Mouse (Mus musculus): ENCODE results near the gene Olfr859. TPM values are rescaled to one million over a fixed set of nuclear protein-coding genes. Genes with fewer than 3 reads are reported as not detected.
"Not testable (repeated sequence)": the region's sequence is repeated elsewhere in the genome, so short reads cannot be mapped to it uniquely, and the experiment has no call there.

Gene Olfr859
- total RNA-seq (2021): not detected
- long read RNA-seq, experiment 1: 0 reads
- long read RNA-seq, experiment 2: 0 reads

GRCm38 (mm10) chr9:19804606-19805005, at the start of gene Olfr859:
Gene Olfr859 (plus strand): TSS chr9:19804906.
- not testable (repeated sequence) for DNase-seq (ENCODE audit: low spot score in 2 of 2)

GRCm38 (mm10) chr9:19769136-19769535, 35.6 kb upstream of the Olfr859 start:
- DNase-seq (ENCODE audit: low spot score in 2 of 2): no peak

- DNase-seq (ENCODE audit: low spot score in 2 of 2): no peak
Observed at GRCm38 (mm10) chr9:19769701-19770100, 35.0 kb upstream of the Olfr859 start.

- DNase-seq (ENCODE audit: low spot score in 2 of 2): no peak
Observed at GRCm38 (mm10) chr9:19779983-19780382, 24.7 kb upstream of the Olfr859 start, which contains the start of gene Olfr58. Gene Olfr58 (plus strand): TSS chr9:19780283.

GRCm38 (mm10) chr9:19803000-19803399, 1.7 kb upstream of the Olfr859 start:
- DNase-seq (ENCODE audit: low spot score in 2 of 2): no peak

GRCm38 (mm10) chr9:19849647-19850046, 44.9 kb downstream of the Olfr859 start, which contains the start of gene Olfr860:
Gene Olfr860 (minus strand): TSS chr9:19849747.
- no peak for DNase-seq (ENCODE audit: low spot score in 2 of 2)

Other genes with a start within 250 kb of the Olfr859 start
- gene Olfr854, start 237.5 kb upstream of the Olfr859 start, total RNA-seq (2021): not detected
- not detected for gene Olfr855, start 222.3 kb upstream of the Olfr859 start, total RNA-seq (2021)
- gene Zfp317, start 182.8 kb upstream of the Olfr859 start, total RNA-seq (2021): 10 to 100 TPM; 21.8 to 22.7 TPM
- not detected for gene Olfr857, start 95.5 kb upstream of the Olfr859 start, total RNA-seq (2021)
- gene Olfr58, start 24.6 kb upstream of the Olfr859 start, total RNA-seq (2021): not detected
- not detected for gene Olfr860, start 44.8 kb downstream of the Olfr859 start, total RNA-seq (2021)
- not detected for gene Olfr862, start 83.1 kb downstream of the Olfr859 start, total RNA-seq (2021)
- gene Olfr77, start 112.0 kb downstream of the Olfr859 start, total RNA-seq (2021): not detected
- not detected for gene Olfr866, start 223.1 kb downstream of the Olfr859 start, total RNA-seq (2021)

Data from left cerebral cortex, adult 18-20 months (tissue).